ENCODE assay signal across 28 mouse cellular contexts in genomic region chr11:80546233-80546632, GRCm38 (mm10).
DNase-seq lines count a peak whose midpoint lies in the region; ATAC-seq and TF ChIP-seq lines count a peak whose summit lies in the region.
"Had no signal": no experiment of that assay in that cellular context is flagged by ENCODE, and none has a peak within 500 bp of the region (broad histone marks: within the 10 kb centered on the region; RNA-seq: fewer than 3 reads in every experiment).

No protein-coding gene starts in this region.

- TF ChIP-seq EP300 in liver, postnatal 0 days (IDR thresholded peaks at IDR 0.05; ENCODE audit: low read depth) = no peak
- no peak for TF ChIP-seq EP300 in stomach, postnatal 0 days (optimal IDR thresholded peaks at IDR 0.05)

- no peak overlapping the region for H3K27ac ChIP-seq in forebrain, embryonic 14.5 days (ENCODE audit: low read depth, low read length)
- H3K27ac ChIP-seq in forebrain, embryonic 16.5 days (ENCODE audit: low read length) = no peak overlapping the region
- no peak overlapping the region for H3K27ac ChIP-seq in liver, postnatal 0 days (ENCODE audit: low read depth)
- H3K27ac ChIP-seq in stomach, postnatal 0 days (replicated peaks) = no peak overlapping the region
- H3K27ac ChIP-seq: embryonic facial prominence, embryonic 13.5 days; heart, adult 2 months; hindbrain, embryonic 13.5 days; kidney, postnatal 0 days; limb, embryonic 12.5 days; liver, embryonic 12.5 days; midbrain, embryonic 12.5 days; neural tube, embryonic 15.5 days had no signal

- DNase-seq in forebrain, embryonic 14.5 days (ENCODE audit: low spot score) = peak; percentile 17
- no peak for DNase-seq in liver, postnatal 0 days
- no peak for DNase-seq in liver
- DNase-seq in stomach, postnatal 0 days (ENCODE audit: low spot score) = no peak
- peak; percentile 19 to 44 for DNase-seq in thymus, postnatal 36 days
- no peak for DNase-seq in spleen, adult 12 weeks (ENCODE audit: low spot score)
- DNase-seq in adrenal gland, postnatal 4 days (ENCODE audit: low spot score in 2 of 2) = no peak
- DNase-seq: adrenal gland, postnatal 14 days; cerebellum, adult 2 months; cerebellum, postnatal 25 days; embryo, embryonic 11 days; gastrocnemius, postnatal 36 days; heart, adult 2 months; heart, postnatal 36 days; kidney, adult 11 months; lung, adult 2 months; lung, postnatal 14 days; right cerebral cortex, adult 18-20 months; right cerebral cortex, postnatal 4 days had no signal

- WGBS in forebrain, embryonic 14.5 days = 60% methylated on average over 2 of the region's 2 CpGs
- WGBS in forebrain, embryonic 16.5 days = 57% methylated on average over 2 of the region's 2 CpGs
- 60% methylated on average over 2 of the region's 2 CpGs for WGBS in liver, postnatal 0 days (ENCODE audit: insufficient replicate concordance)
- 66% methylated on average over 2 of the region's 2 CpGs for WGBS in stomach, postnatal 0 days

- no peak overlapping the region for H3K9ac ChIP-seq in forebrain, embryonic 14.5 days (ENCODE audit: low read length)
- no peak overlapping the region for H3K9ac ChIP-seq in forebrain, embryonic 16.5 days (replicated peaks; ENCODE audit: low read depth, low read length)
- H3K9ac ChIP-seq in liver, postnatal 0 days (replicated peaks) = no peak overlapping the region
- H3K9ac ChIP-seq in stomach, postnatal 0 days (ENCODE audit: low read length) = no peak overlapping the region
- H3K9ac ChIP-seq: embryonic facial prominence, embryonic 13.5 days; hindbrain, embryonic 13.5 days; limb, embryonic 12.5 days; liver, embryonic 12.5 days; midbrain, embryonic 12.5 days; neural tube, embryonic 15.5 days had no signal

- no peak for ATAC-seq in forebrain, embryonic 14.5 days
- no peak for ATAC-seq in forebrain, embryonic 16.5 days
- ATAC-seq in liver, postnatal 0 days = no peak
- no peak for ATAC-seq in stomach, postnatal 0 days (ENCODE audit: low FRiP score, low TSS enrichment)
- ATAC-seq: liver, embryonic 12.5 days had no signal

- no peaks in the 10 kb centered on the region for H3K27me3 ChIP-seq in forebrain, embryonic 14.5 days (replicated peaks; ENCODE audit: control insufficient read depth, insufficient read depth, low read length)
- no peaks in the 10 kb centered on the region for H3K27me3 ChIP-seq in forebrain, embryonic 16.5 days (replicated peaks; ENCODE audit: control insufficient read depth, insufficient read depth, low read length)
- H3K27me3 ChIP-seq in liver, postnatal 0 days (ENCODE audit: insufficient read depth, low read length) = no peaks in the 10 kb centered on the region
- H3K27me3 ChIP-seq in stomach, postnatal 0 days (ENCODE audit: control insufficient read depth, insufficient read depth, low read length) = no peaks in the 10 kb centered on the region
- H3K27me3 ChIP-seq: embryonic facial prominence, embryonic 13.5 days; hindbrain, embryonic 13.5 days; limb, embryonic 12.5 days; midbrain, embryonic 12.5 days; neural tube, embryonic 15.5 days had no signal

- no peaks in the 10 kb centered on the region for H3K9me3 ChIP-seq in forebrain, embryonic 14.5 days (replicated peaks; ENCODE audit: control insufficient read depth, low read length)
- no peaks in the 10 kb centered on the region for H3K9me3 ChIP-seq in forebrain, embryonic 16.5 days (ENCODE audit: control insufficient read depth, low read length)
- no peaks in the 10 kb centered on the region for H3K9me3 ChIP-seq in liver, postnatal 0 days (ENCODE audit: low read length)
- no peaks in the 10 kb centered on the region for H3K9me3 ChIP-seq in stomach, postnatal 0 days (ENCODE audit: control insufficient read depth, low read length)
- H3K9me3 ChIP-seq: embryonic facial prominence, embryonic 13.5 days; hindbrain, embryonic 13.5 days; limb, embryonic 12.5 days; liver, embryonic 12.5 days; midbrain, embryonic 12.5 days; neural tube, embryonic 15.5 days had no signal

- peak; percentile 33 for TF ChIP-seq CTCF in liver, postnatal 0 days (IDR thresholded peaks at IDR 0.05; ENCODE audit: low read depth)
- TF ChIP-seq CTCF in stomach, postnatal 0 days (IDR thresholded peaks at IDR 0.05; ENCODE audit: low read depth) = 0 out of 2 replicates have a peak, but pooled peaks have one; percentile 7

- no peak overlapping the region for H3K4me2 ChIP-seq in forebrain, embryonic 14.5 days (ENCODE audit: low read length)
- no peak overlapping the region for H3K4me2 ChIP-seq in forebrain, embryonic 16.5 days (ENCODE audit: low read length)
- no peak overlapping the region for H3K4me2 ChIP-seq in liver, postnatal 0 days (ENCODE audit: low read depth, low read length)
- no peak overlapping the region for H3K4me2 ChIP-seq in stomach, postnatal 0 days (replicated peaks; ENCODE audit: low read depth)
- H3K4me2 ChIP-seq: embryonic facial prominence, embryonic 13.5 days; hindbrain, embryonic 13.5 days; limb, embryonic 12.5 days; liver, embryonic 12.5 days; midbrain, embryonic 12.5 days; neural tube, embryonic 15.5 days had no signal

- peaks cover 7% of the 10 kb centered on the region; the same call in 1 of the 2 replicates for H3K4me1 ChIP-seq in forebrain, embryonic 14.5 days (ENCODE audit: control insufficient read depth, insufficient read depth, low read length)
- peaks cover 14% of the 10 kb centered on the region for H3K4me1 ChIP-seq in forebrain, embryonic 16.5 days (replicated peaks; ENCODE audit: control insufficient read depth, insufficient read depth, low read length)
- H3K4me1 ChIP-seq in liver, postnatal 0 days (ENCODE audit: insufficient read depth) = no peaks in the 10 kb centered on the region
- H3K4me1 ChIP-seq in stomach, postnatal 0 days (replicated peaks; ENCODE audit: control insufficient read depth, insufficient read depth) = no peaks in the 10 kb centered on the region
- H3K4me1 ChIP-seq: liver, embryonic 12.5 days; midbrain, embryonic 12.5 days had no signal

- no peak overlapping the region for H3K4me3 ChIP-seq in forebrain, embryonic 14.5 days (ENCODE audit: low read depth, low read length)
- H3K4me3 ChIP-seq in forebrain, embryonic 16.5 days (replicated peaks; ENCODE audit: low read length) = no peak overlapping the region
- H3K4me3 ChIP-seq in liver, postnatal 0 days (ENCODE audit: low read depth, low read length) = no peak overlapping the region
- H3K4me3 ChIP-seq in stomach, postnatal 0 days (ENCODE audit: low read depth, low read length) = no peak overlapping the region
- H3K4me3 ChIP-seq: embryonic facial prominence, embryonic 13.5 days; erythroblast, embryonic 14.5 days; heart, adult 2 months; hindbrain, embryonic 13.5 days; limb, embryonic 12.5 days; liver, embryonic 12.5 days; midbrain, embryonic 12.5 days; neural tube, embryonic 15.5 days had no signal

- H3K36me3 ChIP-seq in forebrain, embryonic 14.5 days (ENCODE audit: control insufficient read depth, insufficient read depth, low read length) = no peaks in the 10 kb centered on the region
- H3K36me3 ChIP-seq in forebrain, embryonic 16.5 days (ENCODE audit: control insufficient read depth, insufficient read depth) = no peaks in the 10 kb centered on the region
- H3K36me3 ChIP-seq in liver, postnatal 0 days (replicated peaks; ENCODE audit: insufficient read depth, low read length) = no peaks in the 10 kb centered on the region
- no peaks in the 10 kb centered on the region for H3K36me3 ChIP-seq in stomach, postnatal 0 days (ENCODE audit: control insufficient read depth, insufficient read depth, low read length)
- H3K36me3 ChIP-seq: embryonic facial prominence, embryonic 13.5 days; hindbrain, embryonic 13.5 days; limb, embryonic 12.5 days; liver, embryonic 12.5 days; midbrain, embryonic 12.5 days; neural tube, embryonic 15.5 days had no signal

Comparison
In these comparisons a context has a peak if more than half of its experiments do, and no peak if none do; other contexts are left out.
1. DNase-seq: peak in forebrain, embryonic 14.5 days (single experiment) and thymus, postnatal 36 days (2 of 2); none in liver, postnatal 0 days (single experiment), liver (single experiment), stomach, postnatal 0 days (single experiment), spleen, adult 12 weeks (single experiment) and adrenal gland, postnatal 4 days (0 of 2).